In genomic region chr1:18268845-18269244, GRCm38 (mm10) we compare ENCODE assay signal across 31 mouse cellular contexts. TPM values are rescaled to one million over a fixed set of nuclear protein-coding genes. Genes with fewer than 3 reads are reported as not detected.
DNase-seq lines count a peak whose midpoint lies in the region; ATAC-seq and TF ChIP-seq lines count a peak whose summit lies in the region.
"Had no signal": no experiment of that assay in that cellular context is flagged by ENCODE, and none has a peak within 500 bp of the region (broad histone marks: within the 10 kb centered on the region; RNA-seq: fewer than 3 reads in every experiment).

No protein-coding gene starts in this region.

- H3K36me3 ChIP-seq in ES-E14 (ENCODE audit: control insufficient read depth, insufficient read depth, low read length, poor library complexity, severe bottlenecking): no peaks in the 10 kb centered on the region
- no peaks in the 10 kb centered on the region for H3K36me3 ChIP-seq in liver, embryonic 11.5 days (ENCODE audit: control insufficient read depth, insufficient read depth, low read length)
- H3K36me3 ChIP-seq: embryonic facial prominence, embryonic 13.5 days; embryonic facial prominence, embryonic 15.5 days; forebrain, embryonic 10.5 days; forebrain, embryonic 12.5 days had no signal

- intact Hi-C loops in heart, postnatal 36 days (cut with DNase I): no loop called here

- in situ Hi-C loops in ES-E14 (cut with MboI; ENCODE audit: low sequenced_read_pairs in 2 of 2, unreplicated experiment in 2 of 2): no loop called here

- H3K27me3 ChIP-seq in liver, embryonic 11.5 days (replicated peaks; ENCODE audit: control insufficient read depth, insufficient read depth, low read length): no peaks in the 10 kb centered on the region
- H3K27me3 ChIP-seq: CH12.LX; embryonic facial prominence, embryonic 13.5 days; embryonic facial prominence, embryonic 15.5 days; forebrain, embryonic 12.5 days had no signal

- peaks cover 0 to 8% of the 10 kb centered on the region in 2 experiments; a peak in 2 of 4 replicates for H3K4me1 ChIP-seq in ES-E14 (ENCODE audit: control insufficient read depth in 2 of 2, insufficient read depth in 2 of 2, low read length in 2 of 2, poor library complexity in 1 of 2)
- no peaks in the 10 kb centered on the region for H3K4me1 ChIP-seq in liver, embryonic 11.5 days (replicated peaks; ENCODE audit: control insufficient read depth, insufficient read depth, low read length)
- H3K4me1 ChIP-seq: embryonic facial prominence, embryonic 13.5 days; embryonic facial prominence, embryonic 15.5 days; forebrain, embryonic 10.5 days; forebrain, embryonic 12.5 days had no signal

- no peak overlapping the region for H3K9ac ChIP-seq in ES-E14 (ENCODE audit: insufficient read depth, low read depth, low read length, poor library complexity, severe bottlenecking)
- no peak overlapping the region for H3K9ac ChIP-seq in liver, embryonic 11.5 days (ENCODE audit: low read depth, low read length)
- H3K9ac ChIP-seq: embryonic facial prominence, embryonic 13.5 days; embryonic facial prominence, embryonic 15.5 days; forebrain, embryonic 12.5 days had no signal

- H3K4me2 ChIP-seq in liver, embryonic 11.5 days: no peak overlapping the region
- H3K4me2 ChIP-seq: embryonic facial prominence, embryonic 13.5 days; embryonic facial prominence, embryonic 15.5 days; forebrain, embryonic 12.5 days had no signal

- no peak overlapping the region; the same call in 1 of the 2 replicates for H3K27ac ChIP-seq in ES-E14 (ENCODE audit: insufficient read depth, low read depth, low read length, poor library complexity, severe bottlenecking)
- no peak overlapping the region for H3K27ac ChIP-seq in liver, embryonic 11.5 days (ENCODE audit: low read depth, low read length)
- H3K27ac ChIP-seq: embryonic facial prominence, embryonic 13.5 days; embryonic facial prominence, embryonic 15.5 days; forebrain, embryonic 10.5 days; forebrain, embryonic 12.5 days had no signal

- ATAC-seq in liver, embryonic 11.5 days (replicated peaks; ENCODE audit: low FRiP score): no peak
- no peak for ATAC-seq in granulocyte monocyte progenitor cell, adult 5-6 weeks (replicated peaks; ENCODE audit: poor library complexity, severe bottlenecking)
- ATAC-seq: CD4-positive, CD25-positive, alpha-beta regulatory T cell, adult 4 months; forebrain, embryonic 14.5 days; forebrain, embryonic 16.5 days had no signal

- DNase-seq in heart, adult 11 months: peak; percentile 52
- no peak for DNase-seq in heart, postnatal 36 days
- DNase-seq in ES-E14 (ENCODE audit: low read depth, low spot score): no peak
- DNase-seq in ZHBTc4 (ENCODE audit: low read depth, low spot score): peak; percentile 90
- DNase-seq in liver, embryonic 11.5 days (ENCODE audit: low spot score): no peak
- DNase-seq: adrenal gland, adult 2 months; adrenal gland, postnatal 10 days; adrenal gland, postnatal 25 days; B cell, adult 2 months; cerebellum, adult 11 months; cerebellum, adult 18-20 months; cerebellum, adult 9-10 months; cerebellum, postnatal 10 days; cerebellum, postnatal 25 days; embryo, embryonic 11 days had no signal

- WGBS in liver, embryonic 11.5 days: 78% methylated on average over 5 of the region's 5 CpGs

- no peak overlapping the region for H3K4me3 ChIP-seq in ES-E14 (ENCODE audit: insufficient read depth in 1 of 2, low read depth in 1 of 2, low read length in 2 of 2, poor library complexity in 1 of 2, severe bottlenecking in 1 of 2)
- H3K4me3 ChIP-seq in liver, embryonic 11.5 days (ENCODE audit: low read depth, low read length): no peak overlapping the region
- H3K4me3 ChIP-seq: embryonic facial prominence, embryonic 13.5 days; embryonic facial prominence, embryonic 15.5 days; erythroblast, embryonic 14.5 days; forebrain, embryonic 10.5 days; forebrain, embryonic 12.5 days had no signal

- no peaks in the 10 kb centered on the region for H3K9me3 ChIP-seq in ES-E14 (ENCODE audit: control insufficient read depth, insufficient read depth, low read depth, low read length)
- H3K9me3 ChIP-seq in liver, embryonic 11.5 days (ENCODE audit: control insufficient read depth, low read length): no peaks in the 10 kb centered on the region
- H3K9me3 ChIP-seq: embryonic facial prominence, embryonic 13.5 days; embryonic facial prominence, embryonic 15.5 days; forebrain, embryonic 10.5 days; forebrain, embryonic 12.5 days had no signal

TF ChIP-seq in ES-E14, 5 proteins besides CTCF, POLR2A, EP300 and RAD21:
- TF ChIP-seq CHD2 (IDR thresholded peaks at IDR 0.05; ENCODE audit: low read depth, low read length): 0 out of 2 replicates have a peak, but pooled peaks have one; percentile 22
- TF ChIP-seq HCFC1 (IDR thresholded peaks at IDR 0.05; ENCODE audit: borderline replicate concordance, insufficient read depth, low read length): no peak

RNA-seq across cellular contexts. Expression of gene Defb41, which starts 3.9 kb away (rescaled TPM):
- not detected for total RNA-seq in heart, postnatal 36 days (2021)
- total RNA-seq in ES-E14 (2012; rRNA removed): not detected in 2 replicates
- polyA plus RNA-seq in liver, embryonic 11.5 days (2014; fragmentation: Nextera tagmentation; extraction: Ambion mirVana): not detected in 2 replicates
- total RNA-seq in granulocyte monocyte progenitor cell, adult 5-6 weeks (2014; fragmentation: Nextera tagmentation): not detected in 2 replicates
- not detected in 2 replicates for total RNA-seq in granulocyte monocyte progenitor cell, adult 5-6 weeks (2017)
- total RNA-seq: adrenal gland, adult 2 months; adrenal gland, postnatal 10 days; adrenal gland, postnatal 25 days; adrenal gland, postnatal 4 days; CH12.LX; MEL had no signal
- polyA plus RNA-seq: adrenal gland, adult 2 months; brain, embryonic 14.5 days; CD4-positive, CD25-positive, alpha-beta regulatory T cell, adult 4 months; cortical plate, adult 2 months; embryonic facial prominence, embryonic 11.5 days; embryonic facial prominence, embryonic 13.5 days; embryonic facial prominence, embryonic 15.5 days; erythroblast, embryonic 14.5 days; forebrain, embryonic 10.5 days; forebrain, embryonic 12.5 days; forebrain, embryonic 14.5 days; forebrain, embryonic 16.5 days; frontal cortex, adult 2 months had no signal

RNA-seq across cellular contexts. Expression of gene Defb18, which starts 31.6 kb away (rescaled TPM):
- not detected for total RNA-seq in heart, postnatal 36 days (2021)
- not detected in 2 replicates for total RNA-seq in ES-E14 (2012; rRNA removed)
- not detected in 2 replicates for polyA plus RNA-seq in liver, embryonic 11.5 days (2014; fragmentation: Nextera tagmentation; extraction: Ambion mirVana)
- not detected in 2 replicates for total RNA-seq in granulocyte monocyte progenitor cell, adult 5-6 weeks (2014; fragmentation: Nextera tagmentation)
- not detected in 2 replicates for total RNA-seq in granulocyte monocyte progenitor cell, adult 5-6 weeks (2017)
- total RNA-seq: adrenal gland, adult 2 months; adrenal gland, postnatal 10 days; adrenal gland, postnatal 25 days; adrenal gland, postnatal 4 days; CH12.LX; MEL had no signal
- polyA plus RNA-seq: adrenal gland, adult 2 months; brain, embryonic 14.5 days; CD4-positive, CD25-positive, alpha-beta regulatory T cell, adult 4 months; cortical plate, adult 2 months; embryonic facial prominence, embryonic 11.5 days; embryonic facial prominence, embryonic 13.5 days; embryonic facial prominence, embryonic 15.5 days; erythroblast, embryonic 14.5 days; forebrain, embryonic 10.5 days; forebrain, embryonic 12.5 days; forebrain, embryonic 14.5 days; forebrain, embryonic 16.5 days; frontal cortex, adult 2 months had no signal

Comparison
In these comparisons a context has a peak if more than half of its experiments do, and no peak if none do; other contexts are left out.
1. DNase-seq: peak in heart, adult 11 months (single experiment) and ZHBTc4 (single experiment); none in heart, postnatal 36 days (0 of 2), ES-E14 (single experiment) and liver, embryonic 11.5 days (single experiment).